Mouse (Mus musculus) ES-Bruce4 (cell line): Measurements from ENCODE around the gene Arpc3.

Source experiments
- CTCF ChIP-seq: IDR thresholded peaks from one replicate; pipeline ENCODE4 v1.8.1; 2011; ENCODE audit warnings: low read depth, low read length
- POLR2A ChIP-seq: IDR thresholded peaks from one replicate; pipeline ENCODE4 v1.8.1; 2011; ENCODE audit warnings: low read length; ENCODE audit not compliant: insufficient read depth

DNA sequence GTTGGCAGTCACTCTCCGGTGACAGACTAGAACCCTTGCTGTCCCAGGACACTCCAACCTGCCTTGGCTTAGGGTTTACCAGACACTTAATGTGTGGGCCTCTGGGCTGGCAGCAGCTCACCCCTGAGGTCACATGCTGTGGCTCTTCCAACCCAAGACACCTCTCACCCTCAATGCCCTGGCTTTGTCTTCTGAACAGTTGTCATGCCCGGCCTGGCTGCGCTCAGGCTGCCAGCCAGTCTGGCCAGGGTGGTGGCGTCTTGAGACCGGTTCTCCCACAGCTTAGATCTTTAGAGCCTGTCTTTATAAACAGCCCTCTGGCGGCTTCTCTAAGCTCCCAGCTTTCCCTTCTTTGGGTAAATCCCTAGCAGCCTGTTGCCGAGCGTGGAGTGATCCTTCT lies 56.2 kb downstream of the Arpc3 start:
- TF ChIP-seq POLR2A (no peak), CTCF (no peak)
